Mouse (Mus musculus): Measurements from ENCODE around the gene H2-DMb2. TPM values are rescaled to one million over a fixed set of nuclear protein-coding genes. Genes with fewer than 3 reads are reported as not detected.

H2-DMb2 gene
- polyA plus RNA-seq, 2 experiments = 0.13 to 0.58 TPM

DNA sequence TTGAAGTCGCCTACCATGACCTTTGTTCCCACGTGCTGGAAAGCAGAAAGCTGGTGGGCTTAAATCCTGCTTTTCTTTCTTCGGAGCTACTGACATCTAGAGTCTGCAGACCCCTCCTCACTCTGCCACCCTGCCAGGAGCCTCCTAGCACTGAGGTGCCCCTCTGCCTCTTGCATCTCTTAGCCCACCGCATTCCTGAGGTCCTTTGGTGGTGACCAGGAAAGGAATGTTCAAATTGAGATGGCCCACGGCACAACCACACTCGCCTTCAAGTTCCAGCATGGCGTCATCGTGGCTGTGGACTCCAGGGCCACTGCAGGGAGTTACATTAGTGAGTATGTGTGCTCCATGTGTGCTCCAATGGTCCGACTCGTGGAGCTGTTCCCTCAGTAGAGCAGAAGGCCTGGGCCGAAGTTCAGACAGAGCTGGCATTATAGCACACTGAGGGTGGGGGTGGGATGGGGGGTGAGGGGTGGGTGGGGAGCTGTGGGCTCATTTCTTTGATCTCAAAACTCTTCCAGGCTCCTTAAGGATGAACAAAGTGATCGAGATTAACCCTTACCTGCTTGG is 56.0 kb downstream of the H2-DMb2 start:
- Histone ChIP-seq H3K36me3 (replicated peaks; ENCODE audit: control insufficient read depth, insufficient read depth, low read depth) (no peaks in the 10 kb centered on the region), H3K9me3 (ENCODE audit: control insufficient read depth, low read length) (no peaks in the 10 kb centered on the region), H3K4me2 (ENCODE audit: low read depth) (peak overlapping the region; percentile 60), H3K4me3 (ENCODE audit: insufficient read depth in 1 of 2, low read depth in 2 of 2, low read length in 2 of 2) (no peak overlapping the region), H3K9ac (replicated peaks) (no peak overlapping the region), H3K27me3 (ENCODE audit: control insufficient read depth, insufficient read depth, low read length) (peaks cover 31% of the 10 kb centered on the region), H3K27ac (no peak overlapping the region), H3K4me1 (replicated peaks; ENCODE audit: control insufficient read depth in 2 of 2, insufficient read depth in 2 of 2, low read length in 1 of 2) (no peaks in the 10 kb centered on the region)
- TF ChIP-seq EP300 (IDR thresholded peaks at IDR 0.05; ENCODE audit: low read depth) (no peak), CTCF (IDR thresholded peaks at IDR 0.05; ENCODE audit: low read depth) (no peak)
- ATAC-seq (ENCODE audit: insufficient read depth) (no peak), DNase-seq (ENCODE audit: low read depth in 3 of 3, low spot score in 3 of 3) (no peak)
- 64% methylated on average over 12 of the region's 12 CpGs for WGBS (ENCODE audit: insufficient replicate concordance)

DNA sequence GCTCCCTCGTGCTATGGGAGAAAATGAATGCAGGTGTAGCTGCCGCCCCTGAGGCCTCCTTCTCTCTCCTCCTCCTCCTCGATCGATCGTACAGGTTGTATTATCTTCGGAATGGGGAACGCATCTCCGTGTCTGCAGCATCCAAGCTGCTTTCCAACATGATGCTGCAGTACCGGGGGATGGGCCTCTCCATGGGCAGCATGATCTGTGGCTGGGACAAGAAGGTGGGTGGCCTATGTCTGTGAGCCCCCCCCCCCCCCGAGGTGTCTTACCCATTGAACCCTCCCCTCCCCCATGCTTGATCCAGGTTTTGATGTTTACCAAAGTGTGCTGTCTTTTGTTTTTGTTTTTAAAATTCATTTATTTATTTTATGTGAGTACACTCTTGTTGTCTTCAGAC is 56.9 kb downstream of the H2-DMb2 start:
- WGBS (ENCODE audit: insufficient replicate concordance) = 76% methylated on average over 10 of the region's 10 CpGs
- DNase-seq (ENCODE audit: low read depth in 3 of 3, low spot score in 3 of 3) = no peak
- ATAC-seq (ENCODE audit: insufficient read depth) = no peak
- H3K27ac ChIP-seq = no peak overlapping the region
- H3K9ac ChIP-seq (replicated peaks) = no peak overlapping the region
- no peaks in the 10 kb centered on the region for H3K9me3 ChIP-seq (ENCODE audit: control insufficient read depth, low read length)
- no peak overlapping the region for H3K4me2 ChIP-seq (ENCODE audit: low read depth)
- peaks cover 31% of the 10 kb centered on the region for H3K27me3 ChIP-seq (ENCODE audit: control insufficient read depth, insufficient read depth, low read length)
- TF ChIP-seq CTCF (IDR thresholded peaks at IDR 0.05; ENCODE audit: low read depth) (no peak), EP300 (IDR thresholded peaks at IDR 0.05; ENCODE audit: low read depth) (no peak)
- no peaks in the 10 kb centered on the region for H3K36me3 ChIP-seq (replicated peaks; ENCODE audit: control insufficient read depth, insufficient read depth, low read depth)
- peaks cover under 1 to 1% of the 10 kb centered on the region in 2 experiments; a peak in 3 of 4 replicates for H3K4me1 ChIP-seq (replicated peaks; ENCODE audit: control insufficient read depth in 2 of 2, insufficient read depth in 2 of 2, low read length in 1 of 2)
- H3K4me3 ChIP-seq (ENCODE audit: insufficient read depth in 1 of 2, low read depth in 2 of 2, low read length in 2 of 2) = no peak overlapping the region

DNA sequence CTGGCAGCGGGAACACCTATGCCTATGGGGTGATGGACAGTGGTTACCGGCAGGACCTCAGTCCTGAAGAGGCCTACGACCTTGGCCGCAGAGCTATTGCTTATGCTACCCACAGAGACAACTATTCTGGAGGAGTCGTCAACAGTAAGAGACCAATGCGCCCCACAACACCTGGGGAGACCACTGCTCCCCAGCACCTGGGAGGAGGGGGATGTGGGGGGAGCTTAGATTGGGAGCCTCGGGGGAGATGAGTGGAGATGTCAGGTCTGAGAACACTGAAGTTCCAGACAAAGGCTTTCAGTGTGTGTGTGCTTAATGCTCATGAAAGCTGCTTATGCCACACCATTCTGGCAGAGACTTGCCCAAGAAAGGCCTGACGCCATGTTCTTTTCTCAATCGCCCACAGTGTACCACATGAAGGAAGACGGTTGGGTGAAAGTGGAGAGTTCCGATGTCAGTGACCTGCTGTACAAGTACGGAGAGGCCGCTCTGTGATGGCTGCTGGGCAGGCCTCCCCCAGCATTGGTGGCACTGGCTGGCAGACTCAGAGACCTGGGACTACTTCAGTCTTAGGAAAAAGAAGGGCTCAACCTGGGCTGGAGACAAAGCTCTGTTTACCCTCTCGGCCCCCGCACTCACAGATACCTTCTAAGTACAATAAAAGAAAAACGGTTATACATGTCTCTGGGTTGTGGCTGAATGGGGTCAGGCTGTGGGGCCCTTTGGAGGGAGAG is 57.8 kb downstream of the H2-DMb2 start:
- ATAC-seq (ENCODE audit: insufficient read depth) = no peak
- H3K9me3 ChIP-seq (ENCODE audit: control insufficient read depth, low read length) = no peaks in the 10 kb centered on the region
- H3K27me3 ChIP-seq (ENCODE audit: control insufficient read depth, insufficient read depth, low read length) = peaks cover 31% of the 10 kb centered on the region
- no peaks in the 10 kb centered on the region for H3K36me3 ChIP-seq (replicated peaks; ENCODE audit: control insufficient read depth, insufficient read depth, low read depth)
- H3K4me1 ChIP-seq (replicated peaks; ENCODE audit: control insufficient read depth in 2 of 2, insufficient read depth in 2 of 2, low read length in 1 of 2) = peaks cover 7% of the 10 kb centered on the region in 2 experiments; a peak in 3 of 4 replicates
- H3K9ac ChIP-seq (replicated peaks) = no peak overlapping the region
- no peak overlapping the region for H3K27ac ChIP-seq
- 77% methylated on average over 16 of the region's 16 CpGs for WGBS (ENCODE audit: insufficient replicate concordance)
- no peak overlapping the region for H3K4me2 ChIP-seq (ENCODE audit: low read depth)
- DNase-seq (ENCODE audit: low read depth in 3 of 3, low spot score in 3 of 3) = no peak
- no peak overlapping the region for H3K4me3 ChIP-seq (ENCODE audit: insufficient read depth in 1 of 2, low read depth in 2 of 2, low read length in 2 of 2)
- TF ChIP-seq CTCF (IDR thresholded peaks at IDR 0.05; ENCODE audit: low read depth) (no peak), EP300 (IDR thresholded peaks at IDR 0.05; ENCODE audit: low read depth) (no peak)

Other genes starting within 250 kb of the H2-DMb2 start
Only the 30 nearest of the 31 such genes appear.
- gene Daxx, start 233.9 kb upstream of the H2-DMb2 start, polyA plus RNA-seq (2012; rRNA removed) = 11.1 and 14.7 TPM in 2 replicates
- 14.8 and 15.3 TPM in 2 replicates for gene Daxx, start 233.9 kb upstream of the H2-DMb2 start, polyA plus RNA-seq (2014; fragmentation: Nextera tagmentation; extraction: Ambion mirVana)
- gene Tapbp, start 227.4 kb upstream of the H2-DMb2 start, polyA plus RNA-seq (2012; rRNA removed) = 10.4 and 10.6 TPM in 2 replicates
- gene Tapbp, start 227.4 kb upstream of the H2-DMb2 start, polyA plus RNA-seq (2014; fragmentation: Nextera tagmentation; extraction: Ambion mirVana) = 24.0 and 28.7 TPM in 2 replicates
- gene Zbtb22, start 227.4 kb upstream of the H2-DMb2 start, polyA plus RNA-seq (2012; rRNA removed) = 10.6 and 12.1 TPM in 2 replicates
- 4.7 and 4.8 TPM in 2 replicates for gene Zbtb22, start 227.4 kb upstream of the H2-DMb2 start, polyA plus RNA-seq (2014; fragmentation: Nextera tagmentation; extraction: Ambion mirVana)
- gene Rgl2, start 213.8 kb upstream of the H2-DMb2 start, polyA plus RNA-seq (2012; rRNA removed) = 17.0 and 19.6 TPM in 2 replicates
- gene Rgl2, start 213.8 kb upstream of the H2-DMb2 start, polyA plus RNA-seq (2014; fragmentation: Nextera tagmentation; extraction: Ambion mirVana) = 4.9 and 5.9 TPM in 2 replicates
- gene Pfdn6, start 203.0 kb upstream of the H2-DMb2 start, polyA plus RNA-seq (2012; rRNA removed) = 36.8 and 62.4 TPM in 2 replicates
- 103 TPM in 2 replicates for gene Pfdn6, start 203.0 kb upstream of the H2-DMb2 start, polyA plus RNA-seq (2014; fragmentation: Nextera tagmentation; extraction: Ambion mirVana)
- gene Wdr46, start 202.6 kb upstream of the H2-DMb2 start, polyA plus RNA-seq (2012; rRNA removed) = 17.3 and 18.9 TPM in 2 replicates
- 8.0 and 11.6 TPM in 2 replicates for gene Wdr46, start 202.6 kb upstream of the H2-DMb2 start, polyA plus RNA-seq (2014; fragmentation: Nextera tagmentation; extraction: Ambion mirVana)
- gene B3galt4, start 191.8 kb upstream of the H2-DMb2 start, polyA plus RNA-seq (2012; rRNA removed) = 1.1 and 1.3 TPM in 2 replicates
- 1.1 and 1.8 TPM in 2 replicates for gene B3galt4, start 191.8 kb upstream of the H2-DMb2 start, polyA plus RNA-seq (2014; fragmentation: Nextera tagmentation; extraction: Ambion mirVana)
- 17.4 and 18.7 TPM in 2 replicates for gene Vps52, start 187.5 kb upstream of the H2-DMb2 start, polyA plus RNA-seq (2012; rRNA removed)
- gene Vps52, start 187.5 kb upstream of the H2-DMb2 start, polyA plus RNA-seq (2014; fragmentation: Nextera tagmentation; extraction: Ambion mirVana) = 15.2 and 18.4 TPM in 2 replicates
- 829 and 1,098 TPM in 2 replicates for gene Rps18, start 187.3 kb upstream of the H2-DMb2 start, polyA plus RNA-seq (2012; rRNA removed)
- gene Rps18, start 187.3 kb upstream of the H2-DMb2 start, polyA plus RNA-seq (2014; fragmentation: Nextera tagmentation; extraction: Ambion mirVana) = 1,411 and 1,430 TPM in 2 replicates
- gene H2-K1, start 143.0 kb upstream of the H2-DMb2 start, polyA plus RNA-seq (2012; rRNA removed) = 124 and 137 TPM in 2 replicates
- 107 and 108 TPM in 2 replicates for gene H2-K1, start 143.0 kb upstream of the H2-DMb2 start, polyA plus RNA-seq (2014; fragmentation: Nextera tagmentation; extraction: Ambion mirVana)
- 7.6 and 9.7 TPM in 2 replicates for gene Ring1, start 118.6 kb upstream of the H2-DMb2 start, polyA plus RNA-seq (2012; rRNA removed)
- 1.2 and 1.7 TPM in 2 replicates for gene Ring1, start 118.6 kb upstream of the H2-DMb2 start, polyA plus RNA-seq (2014; fragmentation: Nextera tagmentation; extraction: Ambion mirVana)
- gene H2-Ke6, start 115.2 kb upstream of the H2-DMb2 start, polyA plus RNA-seq (2012; rRNA removed) = 30.6 and 32.8 TPM in 2 replicates
- 22.3 and 24.9 TPM in 2 replicates for gene H2-Ke6, start 115.2 kb upstream of the H2-DMb2 start, polyA plus RNA-seq (2014; fragmentation: Nextera tagmentation; extraction: Ambion mirVana)
- gene Slc39a7, start 111.6 kb upstream of the H2-DMb2 start, polyA plus RNA-seq (2012; rRNA removed) = 27.0 and 28.1 TPM in 2 replicates
- 25.1 and 26.5 TPM in 2 replicates for gene Slc39a7, start 111.6 kb upstream of the H2-DMb2 start, polyA plus RNA-seq (2014; fragmentation: Nextera tagmentation; extraction: Ambion mirVana)
- gene Rxrb, start 111.5 kb upstream of the H2-DMb2 start, polyA plus RNA-seq (2012; rRNA removed) = 15.2 and 16.5 TPM in 2 replicates
- 6.0 and 7.2 TPM in 2 replicates for gene Rxrb, start 111.5 kb upstream of the H2-DMb2 start, polyA plus RNA-seq (2014; fragmentation: Nextera tagmentation; extraction: Ambion mirVana)
- gene Col11a2, start 103.9 kb upstream of the H2-DMb2 start, polyA plus RNA-seq (2012; rRNA removed) = 0.22 and 0.55 TPM in 2 replicates
- 0.06 and 0.20 TPM in 2 replicates for gene Col11a2, start 103.9 kb upstream of the H2-DMb2 start, polyA plus RNA-seq (2014; fragmentation: Nextera tagmentation; extraction: Ambion mirVana)
- gene H2-Oa, start 51.0 kb upstream of the H2-DMb2 start, polyA plus RNA-seq (2012; rRNA removed) = 0.45 and 0.51 TPM in 2 replicates
- gene H2-Oa, start 51.0 kb upstream of the H2-DMb2 start, polyA plus RNA-seq (2014; fragmentation: Nextera tagmentation; extraction: Ambion mirVana) = 0.29 and 0.51 TPM in 2 replicates
- gene H2-DMa, start 23.8 kb upstream of the H2-DMb2 start, polyA plus RNA-seq (2012; rRNA removed) = 2.5 and 3.1 TPM in 2 replicates
- 4.4 and 5.5 TPM in 2 replicates for gene H2-DMa, start 23.8 kb upstream of the H2-DMb2 start, polyA plus RNA-seq (2014; fragmentation: Nextera tagmentation; extraction: Ambion mirVana)
- gene Brd2, start 20.7 kb upstream of the H2-DMb2 start, polyA plus RNA-seq (2012; rRNA removed) = 46.8 and 48.7 TPM in 2 replicates
- 28.8 and 37.5 TPM in 2 replicates for gene Brd2, start 20.7 kb upstream of the H2-DMb2 start, polyA plus RNA-seq (2014; fragmentation: Nextera tagmentation; extraction: Ambion mirVana)
- gene H2-DMb1, start 9.8 kb downstream of the H2-DMb2 start, polyA plus RNA-seq (2012; rRNA removed) = 1.2 TPM in 2 replicates
- gene H2-DMb1, start 9.8 kb downstream of the H2-DMb2 start, polyA plus RNA-seq (2014; fragmentation: Nextera tagmentation; extraction: Ambion mirVana) = 0.79 and 0.86 TPM in 2 replicates
- gene Tap1, start 44.2 kb downstream of the H2-DMb2 start, polyA plus RNA-seq (2012; rRNA removed) = 1.9 TPM in 2 replicates
- gene Tap1, start 44.2 kb downstream of the H2-DMb2 start, polyA plus RNA-seq (2014; fragmentation: Nextera tagmentation; extraction: Ambion mirVana) = 2.0 and 2.5 TPM in 2 replicates
- 3.8 and 5.8 TPM in 2 replicates for gene Psmb9, start 44.5 kb downstream of the H2-DMb2 start, polyA plus RNA-seq (2012; rRNA removed)
- gene Psmb9, start 44.5 kb downstream of the H2-DMb2 start, polyA plus RNA-seq (2014; fragmentation: Nextera tagmentation; extraction: Ambion mirVana) = 6.0 and 7.5 TPM in 2 replicates
- 9.5 and 11.8 TPM in 2 replicates for gene Psmb8, start 54.4 kb downstream of the H2-DMb2 start, polyA plus RNA-seq (2012; rRNA removed)
- gene Psmb8, start 54.4 kb downstream of the H2-DMb2 start, polyA plus RNA-seq (2014; fragmentation: Nextera tagmentation; extraction: Ambion mirVana) = 18.8 and 21.7 TPM in 2 replicates
- 2.1 and 2.9 TPM in 2 replicates for gene Tap2, start 60.2 kb downstream of the H2-DMb2 start, polyA plus RNA-seq (2012; rRNA removed)
- gene Tap2, start 60.2 kb downstream of the H2-DMb2 start, polyA plus RNA-seq (2014; fragmentation: Nextera tagmentation; extraction: Ambion mirVana) = 3.1 and 4.9 TPM in 2 replicates
- gene H2-Ob, start 95.6 kb downstream of the H2-DMb2 start, polyA plus RNA-seq (2012; rRNA removed) = 0.13 and 0.20 TPM in 2 replicates
- 0.13 and 0.17 TPM in 2 replicates for gene H2-Ob, start 95.6 kb downstream of the H2-DMb2 start, polyA plus RNA-seq (2014; fragmentation: Nextera tagmentation; extraction: Ambion mirVana)
- gene H2-Ab1, start 114.4 kb downstream of the H2-DMb2 start, polyA plus RNA-seq (2012; rRNA removed) = 2.0 and 2.3 TPM in 2 replicates
- 3.2 and 3.3 TPM in 2 replicates for gene H2-Ab1, start 114.4 kb downstream of the H2-DMb2 start, polyA plus RNA-seq (2014; fragmentation: Nextera tagmentation; extraction: Ambion mirVana)
- gene H2-Aa, start 144.5 kb downstream of the H2-DMb2 start, polyA plus RNA-seq (2012; rRNA removed) = 1.1 and 1.5 TPM in 2 replicates
- gene H2-Aa, start 144.5 kb downstream of the H2-DMb2 start, polyA plus RNA-seq (2014; fragmentation: Nextera tagmentation; extraction: Ambion mirVana) = 1.8 and 2.5 TPM in 2 replicates
- gene H2-Eb1, start 162.6 kb downstream of the H2-DMb2 start, polyA plus RNA-seq (2012; rRNA removed) = 0.65 and 0.91 TPM in 2 replicates
- gene H2-Eb1, start 162.6 kb downstream of the H2-DMb2 start, polyA plus RNA-seq (2014; fragmentation: Nextera tagmentation; extraction: Ambion mirVana) = 0.80 and 0.83 TPM in 2 replicates
- 0.01 TPM in 1 of 2 replicates, not detected in the other for gene H2-Eb2, start 182.4 kb downstream of the H2-DMb2 start, polyA plus RNA-seq (2012; rRNA removed)
- not detected in 2 replicates for gene H2-Eb2, start 182.4 kb downstream of the H2-DMb2 start, polyA plus RNA-seq (2014; fragmentation: Nextera tagmentation; extraction: Ambion mirVana)
- gene Btnl2, start 211.5 kb downstream of the H2-DMb2 start, polyA plus RNA-seq (2012; rRNA removed) = 0.01 and 0.03 TPM in 2 replicates
- gene Btnl2, start 211.5 kb downstream of the H2-DMb2 start, polyA plus RNA-seq (2014; fragmentation: Nextera tagmentation; extraction: Ambion mirVana) = not detected in 2 replicates
- gene Btnl1, start 233.8 kb downstream of the H2-DMb2 start, polyA plus RNA-seq (2012; rRNA removed) = not detected in 2 replicates
- gene Btnl1, start 233.8 kb downstream of the H2-DMb2 start, polyA plus RNA-seq (2014; fragmentation: Nextera tagmentation; extraction: Ambion mirVana) = not detected in 2 replicates